Mouse (Mus musculus) lung, postnatal 4 days (tissue): Measurements from ENCODE around the gene Slc25a43.
"Not testable (repeated sequence)": the region's sequence is repeated elsewhere in the genome, so short reads cannot be mapped to it uniquely, and the experiment has no call there.

Experiments used
- DNase-seq, 2 experiments: peaks; one replicate each; pipeline ENCODE4 v3.0.0; 2021

Slc25a43 gene

DNA sequence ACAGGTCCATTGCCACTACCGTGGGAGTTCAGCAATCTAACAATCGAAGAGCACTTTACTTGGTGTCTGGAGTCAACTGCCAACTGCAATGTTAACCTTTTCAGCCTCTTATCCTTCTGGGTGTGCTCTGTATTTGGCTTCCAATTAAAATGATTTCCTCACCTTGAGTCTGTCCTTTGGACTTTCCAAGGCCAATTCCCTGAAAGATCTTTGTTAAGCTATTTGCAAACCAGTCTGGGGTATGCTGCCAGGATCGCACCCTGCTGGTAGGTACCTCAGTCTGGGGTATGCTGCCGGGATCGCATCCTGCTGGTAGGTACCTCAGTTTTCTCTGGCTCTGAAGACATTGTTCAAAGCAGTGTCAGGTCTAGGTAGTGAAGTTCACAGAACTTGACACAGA is 51.1 kb downstream of the Slc25a43 start:
- no peak for DNase-seq

GRCm38 (mm10) chrX:36795424-36796162 is 52.1 kb downstream of the Slc25a43 start, which contains the start of gene Slc25a5:
Gene Slc25a5 (plus strand): TSS chrX:36795651.
- peak; percentile 90 to 95 for DNase-seq

- DNase-seq: peak; percentile 90 to 91
These were observed 52.7 kb downstream of the Slc25a43 start for GRCm38 (mm10) chrX:36796163-36796581.

DNA sequence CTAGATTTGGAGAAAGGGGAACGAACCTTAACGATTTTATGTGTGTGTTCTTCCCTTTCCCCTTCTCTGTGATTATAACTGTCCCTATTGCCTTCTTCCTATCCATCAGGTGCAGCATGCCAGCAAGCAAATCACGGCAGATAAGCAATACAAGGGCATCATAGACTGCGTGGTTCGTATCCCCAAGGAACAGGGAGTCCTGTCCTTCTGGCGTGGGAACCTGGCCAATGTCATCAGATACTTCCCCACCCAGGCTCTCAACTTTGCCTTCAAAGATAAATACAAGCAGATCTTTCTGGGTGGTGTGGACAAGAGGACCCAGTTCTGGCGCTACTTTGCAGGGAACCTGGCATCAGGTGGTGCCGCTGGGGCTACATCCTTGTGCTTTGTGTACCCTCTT is 53.3 kb downstream of the Slc25a43 start:
- DNase-seq: not testable (repeated sequence)

- no peak for DNase-seq
These were observed 55.8 kb downstream of the Slc25a43 start for GRCm38 (mm10) chrX:36799131-36799879.

GRCm38 (mm10) chrX:36803189-36803588 is 59.7 kb downstream of the Slc25a43 start:
- DNase-seq: no peak

DNA sequence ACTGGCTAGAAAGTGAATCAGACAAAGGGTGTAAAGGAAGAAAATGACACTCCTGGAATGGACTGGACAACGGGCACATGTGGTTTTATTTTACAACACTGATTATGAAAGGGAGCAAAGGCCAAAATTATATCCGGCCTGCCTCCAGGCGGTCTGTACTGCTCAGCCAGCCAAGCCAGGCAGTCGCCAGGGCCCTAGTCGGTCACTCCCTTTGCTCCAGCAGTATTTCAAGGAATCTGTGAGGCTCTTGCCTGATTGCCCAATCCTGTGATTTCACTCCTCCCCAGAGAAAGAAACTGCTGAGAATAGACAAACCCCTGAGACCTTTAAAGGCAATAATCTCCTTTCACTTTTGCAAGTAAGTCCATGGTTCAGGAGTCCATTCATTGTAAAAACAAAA is 60.7 kb downstream of the Slc25a43 start:
- peak; percentile 47 to 79 for DNase-seq

- DNase-seq: no peak
These were observed 62.2 kb downstream of the Slc25a43 start for GRCm38 (mm10) chrX:36805466-36806235.

GRCm38 (mm10) chrX:36807360-36808317 is 64.2 kb downstream of the Slc25a43 start:
- peak; percentile 93 to 95 for DNase-seq

GRCm38 (mm10) chrX:36808318-36808683 is 64.8 kb downstream of the Slc25a43 start:
- no peak for DNase-seq

DNA sequence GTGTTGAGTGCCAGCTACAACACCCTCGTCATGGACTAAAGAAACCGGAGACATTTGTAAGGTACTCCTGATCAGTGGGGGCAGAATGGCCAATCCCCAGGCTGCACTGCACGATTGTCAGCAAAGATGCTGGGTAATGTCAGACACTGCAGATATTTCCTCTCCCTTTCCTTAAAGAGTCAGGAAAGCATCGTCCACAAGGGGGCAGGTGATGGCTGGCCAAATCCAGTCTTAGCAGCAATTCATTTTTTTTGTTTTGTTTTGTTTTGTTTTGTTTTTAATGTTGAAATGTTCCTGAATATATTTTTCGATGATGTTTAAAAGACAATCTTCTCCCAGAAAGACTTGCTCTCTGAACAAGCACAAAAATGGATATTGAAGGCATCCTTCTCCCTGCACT is 67.9 kb downstream of the Slc25a43 start:
- peak in 1 of 2 experiments; percentile 44 for DNase-seq

GRCm38 (mm10) chrX:36814161-36814836 is 70.8 kb downstream of the Slc25a43 start:
- DNase-seq: peak in 1 of 2 experiments; percentile 60

DNA sequence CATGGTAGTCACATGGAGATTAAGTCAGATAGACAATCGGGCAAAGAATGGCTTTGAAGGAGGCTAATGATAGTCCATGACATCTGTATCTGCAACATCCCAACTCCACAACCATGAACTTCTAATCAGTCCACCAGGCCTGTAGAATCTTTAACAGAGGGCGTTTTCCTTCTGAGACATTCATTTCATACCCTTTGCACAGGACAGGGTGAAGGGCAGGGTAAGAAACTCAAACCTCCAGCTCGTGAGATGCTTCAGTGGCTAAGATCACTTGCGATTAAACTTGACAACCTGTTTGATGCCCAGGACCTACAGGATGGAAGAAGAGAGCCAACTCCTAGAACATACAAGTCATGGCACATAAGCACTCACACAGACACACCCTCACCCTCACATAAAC is 71.6 kb downstream of the Slc25a43 start:
- no peak for DNase-seq

DNA sequence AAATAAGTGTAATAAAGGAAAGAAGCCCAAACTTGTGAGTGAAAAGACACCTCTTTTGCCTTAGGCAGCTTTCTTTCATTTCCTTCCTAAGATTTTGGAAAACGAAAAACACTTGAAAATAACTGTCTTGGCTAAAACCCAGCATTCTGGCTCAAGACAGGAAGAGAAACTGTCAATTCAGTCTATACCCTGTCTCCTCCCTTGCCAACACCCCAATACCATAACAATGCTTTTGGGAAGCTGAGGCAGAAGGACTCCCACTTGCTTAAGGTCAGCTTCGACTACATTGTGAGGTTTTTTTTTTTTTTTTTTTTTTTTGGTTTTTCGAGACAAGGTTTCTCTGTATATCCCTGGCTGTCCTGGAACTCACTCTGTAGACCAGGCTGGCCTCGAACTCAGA is 72.0 kb downstream of the Slc25a43 start:
- no peak for DNase-seq

GRCm38 (mm10) chrX:36816368-36816899 is 73.0 kb downstream of the Slc25a43 start:
- DNase-seq: no peak

DNA sequence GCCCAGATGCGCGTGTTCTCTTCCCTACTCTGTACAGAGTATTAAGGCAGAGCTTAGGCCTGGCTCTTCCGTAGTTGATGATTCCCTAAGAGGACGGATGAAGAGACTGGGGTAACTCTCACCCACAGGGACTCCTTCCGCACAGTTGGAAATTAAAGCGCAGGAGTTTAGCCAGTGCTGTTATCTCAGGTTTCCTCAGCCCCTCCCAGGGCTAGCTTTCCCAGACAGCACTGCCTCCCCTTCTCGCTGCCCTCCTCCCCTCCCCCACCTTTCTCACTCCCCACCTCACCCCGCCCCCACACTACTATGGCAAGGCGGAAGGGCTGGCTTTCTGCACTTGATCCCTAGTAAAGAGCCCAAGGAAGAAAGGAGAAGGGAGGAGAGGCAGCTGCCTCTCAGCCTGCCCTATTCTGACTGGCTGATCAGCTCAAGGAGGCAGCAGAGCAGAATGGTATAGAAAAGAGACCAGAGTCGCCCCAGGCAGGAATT is 73.5 kb downstream of the Slc25a43 start:
- peak; percentile 34 to 37 for DNase-seq

DNA sequence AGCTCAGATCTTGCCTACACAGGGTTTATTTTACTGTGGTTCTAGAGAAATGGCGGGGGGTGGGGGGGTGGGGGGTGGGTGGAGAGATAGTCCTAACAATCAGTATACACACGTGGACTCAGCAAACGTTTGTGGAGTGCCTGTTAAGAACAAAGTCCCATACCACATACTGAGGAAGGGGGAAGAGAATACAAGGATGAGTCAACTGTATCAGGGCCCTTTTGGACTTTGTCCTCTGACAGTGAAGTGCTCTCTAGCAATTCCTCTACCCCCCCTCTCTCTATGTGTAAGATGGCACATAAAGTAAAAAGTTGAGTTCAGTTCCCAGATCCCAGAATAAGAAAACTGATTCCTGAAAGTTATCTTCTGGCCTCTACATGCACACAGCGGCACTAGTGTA is 76.1 kb downstream of the Slc25a43 start:
- no peak for DNase-seq

- DNase-seq: peak; percentile 47 to 66
These were observed 76.7 kb downstream of the Slc25a43 start for GRCm38 (mm10) chrX:36820201-36820600.

DNA sequence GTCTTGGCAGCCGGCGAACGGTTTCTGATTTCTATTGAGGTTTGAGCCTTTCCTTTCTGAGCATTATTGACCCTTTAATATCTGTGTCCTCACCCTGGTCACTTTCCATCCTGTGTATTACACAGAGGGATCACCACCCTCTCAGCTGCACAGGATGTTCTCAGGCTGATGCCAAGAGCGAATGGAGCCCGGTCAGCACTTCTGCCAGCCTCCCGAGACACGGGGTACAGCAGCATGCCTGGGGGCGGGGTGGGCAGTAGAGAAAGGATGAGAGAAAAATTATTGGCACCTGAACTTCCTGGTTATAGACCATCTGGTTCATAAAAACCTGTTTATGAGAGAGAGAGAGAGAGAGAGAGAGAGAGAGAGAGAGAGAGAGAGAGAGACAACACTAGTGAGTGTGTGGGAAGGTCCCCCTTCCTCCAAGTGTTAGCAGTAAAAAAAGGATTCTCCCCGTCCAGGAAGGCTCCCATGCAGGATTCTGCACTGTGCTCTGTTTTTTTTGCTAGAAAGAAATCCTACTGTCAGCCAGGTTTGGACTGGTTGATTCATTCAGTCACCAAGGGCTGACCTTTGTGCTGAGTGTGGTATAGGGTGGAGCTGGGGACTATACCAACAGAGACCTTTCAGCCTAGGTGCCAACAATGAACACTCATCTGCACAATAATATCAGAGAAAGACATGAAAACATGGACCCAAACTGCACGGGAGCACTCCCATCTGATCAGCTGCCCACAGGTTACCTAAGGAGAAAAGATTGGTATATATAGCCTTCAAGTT is 80.7 kb downstream of the Slc25a43 start:
- no peak for DNase-seq

GRCm38 (mm10) chrX:36825032-36825431 is 81.6 kb downstream of the Slc25a43 start:
- no peak for DNase-seq
